Mouse (Mus musculus): ENCODE measurements around the gene Sirt4. TPM values are rescaled to one million over a fixed set of nuclear protein-coding genes. Genes with fewer than 3 reads are reported as not detected.
"Not testable (repeated sequence)": the region's sequence is repeated elsewhere in the genome, so short reads cannot be mapped to it uniquely, and the experiment has no call there.

The Sirt4 gene
- total RNA-seq, 2 experiments from 2014 or later, result 37.8 to 56.5 TPM

- no peak for TF ChIP-seq CTCF (conservative IDR thresholded peaks at IDR 0.05)
- H3K4me3 ChIP-seq, result no peak overlapping the region
- H3K27ac ChIP-seq, result peak overlapping the region; percentile 36; the same call in 1 of the 2 replicates
- DNase-seq (ENCODE audit: low spot score in 2 of 2), result no peak
Observed at GRCm38 (mm10) chr5:115522981-115523499, 38.5 kb upstream of the Sirt4 start.

- no peak for DNase-seq (ENCODE audit: low spot score in 2 of 2)
- Histone ChIP-seq H3K4me3 (no peak overlapping the region), H3K27ac (peak overlapping the region; percentile 36; the same call in 1 of the 2 replicates)
- TF ChIP-seq CTCF (conservative IDR thresholded peaks at IDR 0.05), result no peak
Observed at GRCm38 (mm10) chr5:115522531-115522930, 38.0 kb upstream of the Sirt4 start.

GRCm38 (mm10) chr5:115521553-115522461 is 37.3 kb upstream of the Sirt4 start:
- 0 out of 2 replicates have a peak overlapping the region, but pooled peaks have one; percentile 7 for H3K27ac ChIP-seq
- TF ChIP-seq CTCF (conservative IDR thresholded peaks at IDR 0.05), result no peak
- DNase-seq (ENCODE audit: low spot score in 2 of 2), result no peak
- no peak overlapping the region for H3K4me3 ChIP-seq

GRCm38 (mm10) chr5:115520325-115520869 is 35.9 kb upstream of the Sirt4 start:
- no peak overlapping the region; the same call in 1 of the 2 replicates for H3K4me3 ChIP-seq
- peak overlapping the region; percentile 64 for H3K27ac ChIP-seq
- TF ChIP-seq CTCF (conservative IDR thresholded peaks at IDR 0.05), result no peak
- DNase-seq (ENCODE audit: low spot score in 2 of 2), result no peak

GRCm38 (mm10) chr5:115518214-115518613 is 33.7 kb upstream of the Sirt4 start:
- DNase-seq (ENCODE audit: low spot score in 2 of 2); H3K27ac ChIP-seq: not testable (repeated sequence)

GRCm38 (mm10) chr5:115517501-115517900 is 33.0 kb upstream of the Sirt4 start:
- DNase-seq (ENCODE audit: low spot score in 2 of 2), result no peak
- H3K27ac ChIP-seq, result peak overlapping the region; percentile 70; the same call in 1 of the 2 replicates
- no peak overlapping the region for H3K4me3 ChIP-seq
- no peak for TF ChIP-seq CTCF (conservative IDR thresholded peaks at IDR 0.05)

More at GRCm38 (mm10) chr5:115518214-115518613, 33.7 kb upstream of the Sirt4 start:
- not testable (repeated sequence) for H3K4me3 ChIP-seq

- TF ChIP-seq CTCF (conservative IDR thresholded peaks at IDR 0.05), result no peak
- Histone ChIP-seq H3K4me3 (no peak overlapping the region), H3K27ac (peak overlapping the region; percentile 70)
- DNase-seq (ENCODE audit: low spot score in 2 of 2), result no peak
Observed at GRCm38 (mm10) chr5:115516908-115517307, 32.4 kb upstream of the Sirt4 start.

- TF ChIP-seq CTCF (conservative IDR thresholded peaks at IDR 0.05), result no peak
- H3K27ac ChIP-seq, result peak overlapping the region; percentile 70; the same call in 1 of the 2 replicates
- DNase-seq (ENCODE audit: low spot score in 2 of 2), result no peak
- H3K4me3 ChIP-seq, result no peak overlapping the region
Observed at GRCm38 (mm10) chr5:115516081-115516907, 31.8 kb upstream of the Sirt4 start.

GRCm38 (mm10) chr5:115514896-115515587 is 30.5 kb upstream of the Sirt4 start:
- no peak for DNase-seq (ENCODE audit: low spot score in 2 of 2)
- Histone ChIP-seq H3K4me3 (no peak overlapping the region; the same call in 1 of the 2 replicates), H3K27ac (peak overlapping the region; percentile 83)
- no peak for TF ChIP-seq CTCF (conservative IDR thresholded peaks at IDR 0.05)

- Histone ChIP-seq H3K27ac (peak overlapping the region; percentile 83), H3K4me3 (no peak overlapping the region)
- TF ChIP-seq CTCF (conservative IDR thresholded peaks at IDR 0.05), result no peak
- DNase-seq (ENCODE audit: low spot score in 2 of 2), result no peak
Observed at GRCm38 (mm10) chr5:115514346-115514745, 29.8 kb upstream of the Sirt4 start.

- no peak for DNase-seq (ENCODE audit: low spot score in 2 of 2)
- no peak overlapping the region for H3K27ac ChIP-seq
- TF ChIP-seq CTCF (conservative IDR thresholded peaks at IDR 0.05), result no peak
- no peak overlapping the region for H3K4me3 ChIP-seq
Observed at GRCm38 (mm10) chr5:115513721-115514120, 29.2 kb upstream of the Sirt4 start.

GRCm38 (mm10) chr5:115513246-115513645 is 28.7 kb upstream of the Sirt4 start:
- TF ChIP-seq CTCF (conservative IDR thresholded peaks at IDR 0.05), result no peak
- DNase-seq (ENCODE audit: low spot score in 2 of 2), result no peak
- no peak overlapping the region for H3K4me3 ChIP-seq
- no peak overlapping the region for H3K27ac ChIP-seq

All from layer of hippocampus, adult 2 months (tissue).